Mouse (Mus musculus) megakaryocyte, embryonic 14.5 days (primary cell): ENCODE results near the gene Slc47a2.

Experiments used
- FLI1 ChIP-seq: IDR thresholded peaks from 2 replicates; pipeline ENCODE4 v1.6.1; 2012; ENCODE audit warnings: low read length, inconsistent platforms, mixed read lengths
- GATA1 ChIP-seq: IDR thresholded peaks from 3 replicates; pipeline ENCODE4 v1.6.1; 2012; ENCODE audit warnings: mixed read lengths, low read length, inconsistent platforms, borderline replicate concordance

DNA sequence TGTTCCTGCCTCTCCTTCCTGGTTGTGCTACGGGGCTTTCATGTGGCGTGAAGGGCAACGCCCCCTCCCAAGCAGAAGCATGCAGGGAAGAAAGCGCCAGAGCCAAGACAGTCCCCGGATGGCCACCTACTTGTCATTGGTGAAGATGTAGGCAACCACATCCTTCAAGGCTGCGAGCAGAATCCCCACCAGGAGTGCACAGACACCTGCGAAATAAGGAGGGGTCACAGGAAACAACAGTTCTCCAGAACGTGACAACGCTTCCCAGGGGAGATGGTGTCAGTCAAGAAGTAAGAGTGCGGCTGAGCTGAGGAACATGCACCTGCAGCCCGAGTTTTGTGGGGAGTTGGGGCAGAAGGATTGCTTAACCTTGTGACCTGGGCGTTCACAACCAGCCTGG, 32.8 kb downstream of the Slc47a2 start:
- TF ChIP-seq GATA1 (no peak), FLI1 (no peak)
